Mouse (Mus musculus) liver, postnatal 0 days (tissue): ENCODE results near the gene Zmynd19.

Experiments used
- CTCF ChIP-seq: sonication (generic); IDR thresholded peaks from 2 replicates; pipeline ENCODE4 v1.5.1; 2016; ENCODE audit warnings: antibody characterized with exemption, low read depth
- EP300 ChIP-seq: IDR thresholded peaks from 2 replicates; pipeline ENCODE4 v1.6.1; 2016; ENCODE audit warnings: antibody characterized with exemption, low read depth, mild to moderate bottlenecking

GRCm38 (mm10) chr2:25006767-25007166 lies 57.2 kb downstream of the Zmynd19 start:
- TF ChIP-seq CTCF, result no peak
- no peak for TF ChIP-seq EP300
